Comparison of ENCODE assay signal across 12 mouse cellular contexts in genomic region chr2:113199030-113199679, GRCm38 (mm10). TPM values are rescaled to one million over a fixed set of nuclear protein-coding genes. Genes with fewer than 3 reads are reported as not detected.
A peak's percentile ranks its signal among the peaks of the same experiment; 100 is the strongest.
DNase-seq lines count a peak whose midpoint lies in the region; ATAC-seq and TF ChIP-seq lines count a peak whose summit lies in the region.
"Had no signal": no experiment of that assay in that cellular context is flagged by ENCODE, and none has a peak within 500 bp of the region (broad histone marks: within the 10 kb centered on the region; RNA-seq: fewer than 3 reads in every experiment).

No protein-coding gene starts in this region.

- H3K9ac ChIP-seq in hindbrain, embryonic 12.5 days = no peak overlapping the region
- no peak overlapping the region for H3K9ac ChIP-seq in hindbrain, embryonic 16.5 days (ENCODE audit: low read depth, low read length)
- H3K9ac ChIP-seq in midbrain, embryonic 14.5 days (replicated peaks; ENCODE audit: low read length) = no peak overlapping the region
- no peak overlapping the region for H3K9ac ChIP-seq in midbrain, embryonic 15.5 days
- H3K9ac ChIP-seq in embryonic facial prominence, embryonic 13.5 days = no peak overlapping the region
- no peak overlapping the region for H3K9ac ChIP-seq in midbrain, postnatal 0 days (replicated peaks; ENCODE audit: low read length, poor library complexity, severe bottlenecking)

- no peaks in the 10 kb centered on the region for H3K9me3 ChIP-seq in hindbrain, embryonic 12.5 days (replicated peaks)
- H3K9me3 ChIP-seq in hindbrain, embryonic 16.5 days (ENCODE audit: control insufficient read depth, low read length) = no peaks in the 10 kb centered on the region
- H3K9me3 ChIP-seq in midbrain, embryonic 14.5 days (ENCODE audit: control insufficient read depth, low read length) = no peaks in the 10 kb centered on the region
- H3K9me3 ChIP-seq in midbrain, embryonic 15.5 days = no peaks in the 10 kb centered on the region; the same call in 1 of the 2 replicates
- no peaks in the 10 kb centered on the region for H3K9me3 ChIP-seq in embryonic facial prominence, embryonic 13.5 days
- no peaks in the 10 kb centered on the region for H3K9me3 ChIP-seq in midbrain, postnatal 0 days (ENCODE audit: low read length)

- DNase-seq in midbrain, embryonic 14.5 days = no peak
- no peak for DNase-seq in midbrain, postnatal 0 days (ENCODE audit: low spot score)
- DNase-seq in cerebellum, adult 9-11 months = no peak
- DNase-seq: cerebellum, postnatal 25 days; lung, postnatal 14 days had no signal

- 0 out of 2 replicates have a peak, but pooled peaks have one; percentile 54 for ATAC-seq in hindbrain, embryonic 12.5 days (ENCODE audit: low FRiP score)
- no peak for ATAC-seq in hindbrain, embryonic 16.5 days
- peak; percentile 54 for ATAC-seq in midbrain, embryonic 14.5 days (ENCODE audit: low FRiP score, low TSS enrichment)
- no peak; the same call in 1 of the 2 replicates for ATAC-seq in midbrain, embryonic 15.5 days (replicated peaks)
- ATAC-seq in embryonic facial prominence, embryonic 13.5 days (ENCODE audit: insufficient number of reproducible peaks, insufficient read depth, low FRiP score, low TSS enrichment, low read depth) = 0 out of 2 replicates have a peak, but pooled peaks have one; percentile 56
- ATAC-seq in midbrain, postnatal 0 days (ENCODE audit: low FRiP score) = 0 out of 2 replicates have a peak, but pooled peaks have one; percentile 47
- ATAC-seq: CD4-positive, CD25-positive, alpha-beta regulatory T cell, adult 4 months had no signal

- TF ChIP-seq CTCF in midbrain, postnatal 0 days (IDR thresholded peaks at IDR 0.05) = no peak

- H3K36me3 ChIP-seq in hindbrain, embryonic 12.5 days = no peaks in the 10 kb centered on the region
- no peaks in the 10 kb centered on the region for H3K36me3 ChIP-seq in hindbrain, embryonic 16.5 days (ENCODE audit: control insufficient read depth, insufficient read depth, low read length)
- H3K36me3 ChIP-seq in midbrain, embryonic 14.5 days (ENCODE audit: control insufficient read depth, insufficient read depth, low read length) = no peaks in the 10 kb centered on the region
- no peaks in the 10 kb centered on the region for H3K36me3 ChIP-seq in midbrain, embryonic 15.5 days (replicated peaks)
- H3K36me3 ChIP-seq in embryonic facial prominence, embryonic 13.5 days = no peaks in the 10 kb centered on the region
- no peaks in the 10 kb centered on the region for H3K36me3 ChIP-seq in midbrain, postnatal 0 days (ENCODE audit: insufficient read depth, low read length)

- no peaks in the 10 kb centered on the region for H3K27me3 ChIP-seq in hindbrain, embryonic 12.5 days
- H3K27me3 ChIP-seq in hindbrain, embryonic 16.5 days (replicated peaks; ENCODE audit: control insufficient read depth, insufficient read depth, low read length) = no peaks in the 10 kb centered on the region
- H3K27me3 ChIP-seq in midbrain, embryonic 14.5 days (ENCODE audit: control insufficient read depth, insufficient read depth, low read length) = no peaks in the 10 kb centered on the region
- H3K27me3 ChIP-seq in midbrain, embryonic 15.5 days (replicated peaks) = no peaks in the 10 kb centered on the region
- H3K27me3 ChIP-seq in embryonic facial prominence, embryonic 13.5 days = no peaks in the 10 kb centered on the region
- H3K27me3 ChIP-seq in midbrain, postnatal 0 days (ENCODE audit: insufficient read depth, low read length) = no peaks in the 10 kb centered on the region

- no peaks in the 10 kb centered on the region for H3K4me1 ChIP-seq in hindbrain, embryonic 12.5 days
- no peaks in the 10 kb centered on the region for H3K4me1 ChIP-seq in hindbrain, embryonic 16.5 days (ENCODE audit: control insufficient read depth, insufficient read depth, low read depth, low read length)
- H3K4me1 ChIP-seq in midbrain, embryonic 14.5 days (ENCODE audit: control insufficient read depth, insufficient read depth, low read length) = no peaks in the 10 kb centered on the region
- H3K4me1 ChIP-seq in midbrain, embryonic 15.5 days = no peaks in the 10 kb centered on the region
- H3K4me1 ChIP-seq in embryonic facial prominence, embryonic 13.5 days = no peaks in the 10 kb centered on the region
- no peaks in the 10 kb centered on the region for H3K4me1 ChIP-seq in midbrain, postnatal 0 days (ENCODE audit: insufficient read depth, low read length)

- 86% methylated on average over 2 of the region's 2 CpGs for WGBS in hindbrain, embryonic 12.5 days
- WGBS in hindbrain, embryonic 16.5 days = 89% methylated on average over 2 of the region's 2 CpGs
- 89% methylated on average over 2 of the region's 2 CpGs for WGBS in midbrain, embryonic 14.5 days
- 88% methylated on average over 2 of the region's 2 CpGs for WGBS in midbrain, embryonic 15.5 days
- WGBS in embryonic facial prominence, embryonic 13.5 days = 94% methylated on average over 2 of the region's 2 CpGs
- 81% methylated on average over 2 of the region's 2 CpGs for WGBS in midbrain, postnatal 0 days

- no peak overlapping the region for H3K27ac ChIP-seq in hindbrain, embryonic 12.5 days
- no peak overlapping the region for H3K27ac ChIP-seq in hindbrain, embryonic 16.5 days (ENCODE audit: low read depth, low read length)
- no peak overlapping the region for H3K27ac ChIP-seq in midbrain, embryonic 14.5 days (replicated peaks; ENCODE audit: low read depth, low read length)
- no peak overlapping the region for H3K27ac ChIP-seq in midbrain, embryonic 15.5 days
- H3K27ac ChIP-seq in embryonic facial prominence, embryonic 13.5 days = no peak overlapping the region
- no peak overlapping the region for H3K27ac ChIP-seq in midbrain, postnatal 0 days (ENCODE audit: low read depth, low read length)

- no peak overlapping the region for H3K4me3 ChIP-seq in hindbrain, embryonic 12.5 days
- H3K4me3 ChIP-seq in hindbrain, embryonic 16.5 days (ENCODE audit: low read length) = no peak overlapping the region
- H3K4me3 ChIP-seq in midbrain, embryonic 14.5 days (replicated peaks; ENCODE audit: low read depth, low read length) = no peak overlapping the region
- no peak overlapping the region for H3K4me3 ChIP-seq in midbrain, embryonic 15.5 days
- no peak overlapping the region for H3K4me3 ChIP-seq in embryonic facial prominence, embryonic 13.5 days
- no peak overlapping the region for H3K4me3 ChIP-seq in midbrain, postnatal 0 days (ENCODE audit: low read depth, low read length)

- no peak overlapping the region for H3K4me2 ChIP-seq in hindbrain, embryonic 12.5 days (replicated peaks)
- H3K4me2 ChIP-seq in hindbrain, embryonic 16.5 days (ENCODE audit: low read length) = no peak overlapping the region
- no peak overlapping the region for H3K4me2 ChIP-seq in midbrain, embryonic 14.5 days (ENCODE audit: low read length)
- no peak overlapping the region for H3K4me2 ChIP-seq in midbrain, embryonic 15.5 days
- no peak overlapping the region for H3K4me2 ChIP-seq in embryonic facial prominence, embryonic 13.5 days
- H3K4me2 ChIP-seq in midbrain, postnatal 0 days (ENCODE audit: low read depth, low read length, poor library complexity, severe bottlenecking) = no peak overlapping the region
- H3K4me2 ChIP-seq: heart, embryonic 11.5 days had no signal

RNA-seq across cellular contexts. Expression of gene Ryr3, which starts 17.7 kb away (rescaled TPM):
- 1.1 and 1.4 TPM in 2 replicates for polyA plus RNA-seq in hindbrain, embryonic 12.5 days (2016; fragmentation: Nextera tagmentation; extraction: Ambion mirVana)
- polyA plus RNA-seq in hindbrain, embryonic 16.5 days (2015; fragmentation: Nextera tagmentation; extraction: Ambion mirVana) = 6.4 and 7.6 TPM in 2 replicates
- 4.3 and 7.4 TPM in 2 replicates for polyA plus RNA-seq in midbrain, embryonic 14.5 days (2014; fragmentation: Nextera tagmentation; extraction: Ambion mirVana)
- polyA plus RNA-seq in midbrain, embryonic 15.5 days (2015; fragmentation: Nextera tagmentation; extraction: Ambion mirVana) = 5.0 and 6.0 TPM in 2 replicates
- polyA plus RNA-seq in embryonic facial prominence, embryonic 13.5 days (2015; fragmentation: Nextera tagmentation; extraction: Ambion mirVana) = 0.89 and 1.3 TPM in 2 replicates
- 15.3 and 20.9 TPM in 2 replicates for total RNA-seq in midbrain, postnatal 0 days (2014; rRNA removed)
- polyA plus RNA-seq in midbrain, postnatal 0 days (2015; fragmentation: Nextera tagmentation; extraction: Ambion mirVana) = 5.3 and 5.9 TPM in 2 replicates
- polyA plus RNA-seq: liver, adult 2 months had no signal

Comparison
In these comparisons a context has a peak if more than half of its experiments do, and no peak if none do; other contexts are left out.
1. ATAC-seq: peak in hindbrain, embryonic 12.5 days (single experiment), midbrain, embryonic 14.5 days (single experiment), embryonic facial prominence, embryonic 13.5 days (single experiment) and midbrain, postnatal 0 days (single experiment); none in hindbrain, embryonic 16.5 days (single experiment) and midbrain, embryonic 15.5 days (single experiment).